Mouse (Mus musculus) MEL (cell line): Measurements from ENCODE around the gene Dnaja3. TPM values are rescaled to one million over a fixed set of nuclear protein-coding genes. Genes with fewer than 3 reads are reported as not detected.

Experiments used
- DNase-seq: peaks from one replicate; pipeline ENCODE4 v3.0.0; 2011; ENCODE audit warnings: low read depth, low spot score
- H3K27ac ChIP-seq: 2 replicates; pipeline ENCODE4 v1.5.1; 2012; ENCODE audit warnings: low read depth, mild to moderate bottlenecking, control low read depth, low read length, moderate library complexity; ENCODE audit not compliant: control insufficient read depth
- H3K27me3 ChIP-seq, 2 experiments: fragments of 150-350 bp in 1 of 2; sonication (generic) in 1 of 2; 2 replicates each; pipeline ENCODE4 v1.6.1; 2012; ENCODE audit warnings: low read length in 2 of 2, mild to moderate bottlenecking in 2 of 2, improper control_type of control experiment in 1 of 2, moderate library complexity in 1 of 2; ENCODE audit not compliant: insufficient read depth in 2 of 2, control insufficient read depth in 1 of 2
- H3K36me3 ChIP-seq, 2 experiments: 2 replicates each; pipeline ENCODE4 v1.6.1; 2012 to 2014; ENCODE audit warnings: low read length in 2 of 2, improper control_type of control experiment in 1 of 2, inconsistent platforms in 1 of 2, mild to moderate bottlenecking in 1 of 2; ENCODE audit not compliant: insufficient read depth in 2 of 2, control insufficient read depth in 1 of 2
- H3K4me1 ChIP-seq, 2 experiments: fragments of 150-350 bp in 1 of 2; sonication (generic) in 1 of 2; 2 replicates each; pipeline ENCODE4 v1.6.1; 2012; ENCODE audit warnings: low read length in 2 of 2, improper control_type of control experiment in 1 of 2, mild to moderate bottlenecking in 1 of 2; ENCODE audit not compliant: insufficient read depth in 2 of 2, control insufficient read depth in 1 of 2
- H3K4me3 ChIP-seq, 2 experiments: fragments of 150-350 bp in 1 of 2; sonication (generic) in 1 of 2; 2 replicates each; pipeline ENCODE4 v1.5.1; 2012; ENCODE audit warnings: low read depth in 2 of 2, low read length in 2 of 2, mild to moderate bottlenecking in 2 of 2, moderate library complexity in 2 of 2, control low read depth in 1 of 2, improper control_type of control experiment in 1 of 2; ENCODE audit not compliant: control insufficient read depth in 1 of 2, insufficient read depth in 1 of 2
- H3K79me2 ChIP-seq: 2 replicates; pipeline ENCODE4 v1.6.1; 2012; ENCODE audit warnings: mild to moderate bottlenecking, low read length, moderate library complexity; ENCODE audit not compliant: control insufficient read depth, poor library complexity, insufficient read depth
- H3K9ac ChIP-seq: 2 replicates; pipeline ENCODE4 v1.6.1; 2012; ENCODE audit warnings: low read depth, mild to moderate bottlenecking, control low read depth, low read length, moderate library complexity; ENCODE audit not compliant: control insufficient read depth, poor library complexity, severe bottlenecking
- H3K9me3 ChIP-seq: fragments of 150-350 bp; sonication (generic); replicated peaks from 2 replicates; pipeline ENCODE4 v1.6.1; 2012; ENCODE audit warnings: mild to moderate bottlenecking, low read length, improper control_type of control experiment, moderate library complexity; ENCODE audit not compliant: insufficient read depth
- ELF1 ChIP-seq: IDR thresholded peaks from 2 replicates; pipeline ENCODE4 v1.6.1; 2014; ENCODE audit warnings: low read depth, mild to moderate bottlenecking, inconsistent platforms, low read length, improper control_type of control experiment, moderate library complexity
- EP300 ChIP-seq, 2 experiments: IDR thresholded peaks; 2 replicates each; pipeline ENCODE4 v1.6.1; 2011; ENCODE audit warnings: improper control_type of control experiment in 2 of 2, low read length in 2 of 2, low read depth in 1 of 2, mild to moderate bottlenecking in 1 of 2
- JUND ChIP-seq: IDR thresholded peaks from 2 replicates; pipeline ENCODE4 v1.6.1; 2011; ENCODE audit warnings: low read depth, mild to moderate bottlenecking, improper control_type of control experiment, low read length
- MAX ChIP-seq: IDR thresholded peaks from 2 replicates; pipeline ENCODE4 v1.6.1; 2011; ENCODE audit warnings: low read length, improper control_type of control experiment
- MXI1 ChIP-seq: IDR thresholded peaks from 2 replicates; pipeline ENCODE4 v1.6.1; 2011; ENCODE audit warnings: mild to moderate bottlenecking, low read depth, low read length, improper control_type of control experiment
- MYB ChIP-seq: IDR thresholded peaks from 2 replicates; pipeline ENCODE4 v1.6.1; 2011; ENCODE audit warnings: mild to moderate bottlenecking, low read depth, low read length, improper control_type of control experiment
- NELFE ChIP-seq: IDR thresholded peaks from 2 replicates; pipeline ENCODE4 v1.6.1; 2011; ENCODE audit warnings: low read depth, low read length, improper control_type of control experiment
- NRF1 ChIP-seq: IDR thresholded peaks from 2 replicates; pipeline ENCODE4 v1.6.1; 2014; ENCODE audit warnings: low read depth, mild to moderate bottlenecking, inconsistent platforms, low read length, improper control_type of control experiment, moderate library complexity; ENCODE audit not compliant: poor library complexity, insufficient read depth, severe bottlenecking
- POLR2A ChIP-seq, 2 experiments: IDR thresholded peaks; 2 replicates each; pipeline ENCODE4 v1.6.1; 2011 to 2012; ENCODE audit warnings: low read length in 2 of 2, mild to moderate bottlenecking in 2 of 2, control low read depth in 1 of 2, improper control_type of control experiment in 1 of 2, low read depth in 1 of 2, moderate library complexity in 1 of 2; ENCODE audit not compliant: control insufficient read depth in 1 of 2, insufficient read depth in 1 of 2, poor library complexity in 1 of 2
- TAL1 ChIP-seq: IDR thresholded peaks from 2 replicates; pipeline ENCODE4 v1.6.1; 2012; ENCODE audit warnings: mild to moderate bottlenecking, inconsistent platforms, low read length, moderate library complexity, mixed read lengths
- TBP ChIP-seq: IDR thresholded peaks from 2 replicates; pipeline ENCODE4 v1.8.0; 2011; ENCODE audit warnings: low read depth, low read length, improper control_type of control experiment
- ZKSCAN1 ChIP-seq: IDR thresholded peaks from 2 replicates; pipeline ENCODE4 v1.6.1; 2012; ENCODE audit warnings: low read depth, mild to moderate bottlenecking, inconsistent platforms, low read length, improper control_type of control experiment, moderate library complexity
- ZNF384 ChIP-seq: IDR thresholded peaks from 2 replicates; pipeline ENCODE4 v1.6.1; 2012; ENCODE audit warnings: low read depth, mild to moderate bottlenecking, inconsistent platforms, low read length, improper control_type of control experiment
- polyA plus RNA-seq, 2 experiments: library from polyadenylated mRNA; stranded (reverse) in 1 of 2; unstranded in 1 of 2; fragments of >175 nt in 1 of 2; fragments of >200 nt in 1 of 2; gene quantifications; 2 replicates each; pipeline versions ENCODE4 v1.2.1 to v1.2.4; 2012; ENCODE audit warnings: low replicate concordance in 2 of 2, low read depth in 1 of 2; ENCODE audit not compliant: insufficient read length in 2 of 2, insufficient read depth in 1 of 2, missing spikeins in 1 of 2
- total RNA-seq: library from RNA; depleted of rRNA; stranded (reverse); fragments of 300-350 nt; gene quantifications from 2 replicates; pipeline ENCODE4 v1.2.3, GENCODE M21; 2012

Dnaja3 gene
- total and polyA plus RNA-seq, 3 experiments, result 91.8 to 94.3 TPM; not detected in 1

GRCm38 (mm10) chr16:4598891-4599543 lies 40.8 kb upstream of the Dnaja3 start:
- no peaks in the 10 kb centered on the region for H3K79me2 ChIP-seq
- no peaks in the 10 kb centered on the region for H3K36me3 ChIP-seq
- H3K27ac ChIP-seq, result no peak overlapping the region
- DNase-seq, result no peak
- no peaks in the 10 kb centered on the region; a peak in 1 of 4 replicates for H3K4me1 ChIP-seq
- no peaks in the 10 kb centered on the region for H3K9me3 ChIP-seq
- 0 out of 4 replicates have a peak, but pooled peaks cover 0 to 3% of the 10 kb centered on the region in 2 experiments for H3K27me3 ChIP-seq
- TF ChIP-seq ELF1 (no peak), MAX (no peak), JUND (no peak), POLR2A (IDR thresholded peaks at IDR 0.05; ENCODE audit: control insufficient read depth in 1 of 2, insufficient read depth in 1 of 2, low read depth in 1 of 2, low read length in 2 of 2, poor library complexity in 1 of 2) (no peak), MXI1 (no peak)
- no peak overlapping the region for H3K4me3 ChIP-seq
- H3K9ac ChIP-seq, result no peak overlapping the region

GRCm38 (mm10) chr16:4599616-4600015 lies 40.2 kb upstream of the Dnaja3 start:
- no peak overlapping the region for H3K4me3 ChIP-seq
- no peaks in the 10 kb centered on the region; a peak in 1 of 4 replicates for H3K4me1 ChIP-seq
- no peak for DNase-seq
- H3K36me3 ChIP-seq, result no peaks in the 10 kb centered on the region
- TF ChIP-seq ZNF384 (no peak), TAL1 (no peak), POLR2A (IDR thresholded peaks at IDR 0.05; ENCODE audit: control insufficient read depth in 1 of 2, insufficient read depth in 1 of 2, low read depth in 1 of 2, low read length in 2 of 2, poor library complexity in 1 of 2) (no peak), NELFE (no peak), TBP (no peak), MYB (no peak), MAX (no peak), NRF1 (no peak)
- no peak overlapping the region for H3K27ac ChIP-seq
- no peaks in the 10 kb centered on the region for H3K79me2 ChIP-seq
- 0 out of 4 replicates have a peak, but pooled peaks cover 0 to 3% of the 10 kb centered on the region in 2 experiments for H3K27me3 ChIP-seq
- no peak overlapping the region for H3K9ac ChIP-seq
- no peaks in the 10 kb centered on the region for H3K9me3 ChIP-seq

GRCm38 (mm10) chr16:4600701-4601310 lies 39.0 kb upstream of the Dnaja3 start:
- H3K4me1 ChIP-seq, result no peaks in the 10 kb centered on the region; a peak in 1 of 4 replicates
- H3K36me3 ChIP-seq, result no peaks in the 10 kb centered on the region
- H3K9me3 ChIP-seq, result no peaks in the 10 kb centered on the region
- H3K27me3 ChIP-seq, result no peaks in the 10 kb centered on the region
- no peaks in the 10 kb centered on the region for H3K79me2 ChIP-seq
- no peak overlapping the region for H3K4me3 ChIP-seq
- TF ChIP-seq ZNF384 (no peak), EP300 (IDR thresholded peaks at IDR 0.05; ENCODE audit: low read depth in 1 of 2, low read length in 2 of 2) (no peak), ZKSCAN1 (no peak)
- TF ChIP-seq, all 39 proteins: peak for 0
- H3K27ac ChIP-seq, result no peak overlapping the region
- H3K9ac ChIP-seq, result no peak overlapping the region
- no peak for DNase-seq
